Mouse (Mus musculus) forebrain, embryonic 11.5 days (tissue): ENCODE measurements at regions not wholly inside any gene's neighbourhood (a gene's known extent, or its start where the extent isn't known, plus 50 kb on each side); places are given as distances from the start of the nearest gene placed in this dataset.
"Not testable (repeated sequence)": the region's sequence is repeated elsewhere in the genome, so short reads cannot be mapped to it uniquely, and the experiment has no call there.

Experiments used
- ATAC-seq: fragments of 200-750 bp; cut with Nextera tagmentation; replicated peaks from 2 replicates; pipeline ENCODE4 v1.8.0; 2017; ENCODE audit warnings: moderate TSS enrichment; ENCODE audit not compliant: low FRiP score
- DNase-seq: peaks from one replicate; pipeline ENCODE4 v3.0.0-alpha.2; 2017; ENCODE audit warnings: low spot score
- H3K27ac ChIP-seq: fragments of 300-500 bp; sonication (generic); 2 replicates; pipeline ENCODE4 v1.5.1; 2014; ENCODE audit warnings: low read depth, low read length
- H3K27me3 ChIP-seq: fragments of 300-500 bp; sonication (generic); 2 replicates; pipeline ENCODE4 v1.6.1; 2014; ENCODE audit warnings: mild to moderate bottlenecking, low read length, mixed read lengths; ENCODE audit not compliant: control insufficient read depth, insufficient read depth
- H3K36me3 ChIP-seq: fragments of 300-500 bp; sonication (generic); 2 replicates; pipeline ENCODE4 v1.6.1; 2014; ENCODE audit warnings: mild to moderate bottlenecking, low read length, moderate library complexity, mixed read lengths; ENCODE audit not compliant: control insufficient read depth, insufficient read depth
- H3K4me1 ChIP-seq: fragments of 300-500 bp; sonication (generic); replicated peaks from 2 replicates; pipeline ENCODE4 v1.6.1; 2014; ENCODE audit warnings: low read length, mixed read lengths; ENCODE audit not compliant: control insufficient read depth, insufficient read depth
- H3K4me2 ChIP-seq: fragments of 300-500 bp; sonication (generic); 2 replicates; pipeline ENCODE4 v1.6.1; 2014; ENCODE audit warnings: low read depth, mild to moderate bottlenecking, low read length, moderate library complexity, mixed read lengths; ENCODE audit not compliant: severe bottlenecking
- H3K4me3 ChIP-seq: fragments of 300-500 bp; sonication (generic); 2 replicates; pipeline ENCODE4 v1.5.1; 2014; ENCODE audit warnings: low read depth, low read length
- H3K9ac ChIP-seq: fragments of 300-500 bp; sonication (generic); 2 replicates; pipeline ENCODE4 v1.6.1; 2014; ENCODE audit warnings: low read length
- H3K9me3 ChIP-seq: fragments of 300-500 bp; sonication (generic); 2 replicates; pipeline ENCODE4 v1.6.1; 2016; ENCODE audit warnings: low read length, mixed read lengths; ENCODE audit not compliant: control insufficient read depth
- WGBS: fragments of 180-500 bp; shearing (Covaris S2); extraction: QIAGEN DNeasy Blood & Tissue Kit; methylation state at CpG from one replicate; pipeline ENCODE4 v1.1.7; 2014; 5-methylcytosine and 5-hydroxymethylcytosine counted together

GRCm38 (mm10) chr1:145910637-145911369 is 583.8 kb upstream of the Brinp3 start:
- Histone ChIP-seq H3K27ac (no peak overlapping the region), H3K4me1 (no peaks in the 10 kb centered on the region), H3K9ac (no peak overlapping the region), H3K36me3 (no peaks in the 10 kb centered on the region), H3K9me3 (no peaks in the 10 kb centered on the region), H3K4me2 (no peak overlapping the region), H3K4me3 (no peak overlapping the region), H3K27me3 (no peaks in the 10 kb centered on the region)
- ATAC-seq (no peak), DNase-seq (no peak)
- 85% methylated on average over 3 of the region's 3 CpGs for WGBS

DNA sequence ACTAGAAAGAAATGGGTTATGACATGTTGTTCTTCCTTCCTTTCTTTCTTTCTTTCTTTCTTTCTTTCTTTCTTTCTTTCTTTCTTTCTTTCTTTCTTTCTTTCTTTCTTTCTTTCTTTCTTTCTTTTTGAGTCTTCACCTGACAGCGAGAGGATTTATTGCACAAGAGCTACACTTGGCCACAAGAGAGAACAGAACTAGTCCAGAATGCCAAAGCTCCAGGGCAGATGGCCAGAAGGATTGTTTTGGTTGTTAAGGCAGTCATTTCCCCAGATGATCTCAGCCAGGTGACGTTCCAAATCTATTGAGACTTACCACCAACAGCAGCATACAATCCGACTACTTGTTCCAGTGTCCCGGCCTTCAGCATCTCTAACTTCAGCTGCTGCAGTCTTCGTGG is 558.8 kb upstream of the Brinp3 start:
- H3K9ac ChIP-seq: no peak overlapping the region
- no peak overlapping the region for H3K27ac ChIP-seq
- no peaks in the 10 kb centered on the region for H3K4me1 ChIP-seq
- ATAC-seq: no peak
- H3K36me3 ChIP-seq: no peaks in the 10 kb centered on the region
- 91% methylated on average over 5 of the region's 5 CpGs for WGBS
- H3K4me2 ChIP-seq: no peak overlapping the region
- no peak overlapping the region for H3K4me3 ChIP-seq
- no peak for DNase-seq
- no peaks in the 10 kb centered on the region for H3K27me3 ChIP-seq
- no peaks in the 10 kb centered on the region for H3K9me3 ChIP-seq

GRCm38 (mm10) chr1:145957762-145958161 is 536.8 kb upstream of the Brinp3 start:
- ATAC-seq, H3K4me2 ChIP-seq, H3K36me3 ChIP-seq, H3K9ac ChIP-seq, DNase-seq, H3K4me3 ChIP-seq, H3K27ac ChIP-seq, H3K4me1 ChIP-seq, H3K27me3 ChIP-seq, H3K9me3 ChIP-seq: not testable (repeated sequence)
- WGBS: 88% methylated on average over 5 of the region's 5 CpGs

GRCm38 (mm10) chr1:145962303-145962702 is 532.3 kb upstream of the Brinp3 start:
- no peaks in the 10 kb centered on the region for H3K27me3 ChIP-seq
- H3K27ac ChIP-seq: no peak overlapping the region
- no peak overlapping the region for H3K4me2 ChIP-seq
- H3K4me3 ChIP-seq: no peak overlapping the region
- no peak for DNase-seq
- no peak for ATAC-seq
- H3K4me1 ChIP-seq: no peaks in the 10 kb centered on the region
- no peaks in the 10 kb centered on the region for H3K9me3 ChIP-seq
- H3K36me3 ChIP-seq: no peaks in the 10 kb centered on the region
- H3K9ac ChIP-seq: no peak overlapping the region

DNA sequence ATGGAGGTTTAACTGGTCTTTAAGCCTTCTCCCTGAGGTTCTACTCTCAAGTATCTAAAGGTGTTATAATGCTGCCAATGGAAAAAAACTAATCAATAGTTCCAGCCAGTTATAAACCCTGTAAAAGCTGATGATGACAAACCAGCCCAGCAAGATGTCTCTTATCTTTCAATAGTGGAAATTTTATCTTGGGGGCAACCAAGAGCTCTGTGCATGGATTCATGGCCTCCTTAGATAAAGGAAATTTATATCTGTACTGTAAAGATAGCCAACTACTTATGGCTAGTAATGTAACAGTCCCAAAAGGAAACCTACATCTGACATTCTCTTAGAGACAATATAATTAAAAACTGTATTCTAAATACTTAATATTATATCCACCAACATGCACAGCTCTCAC is 526.5 kb upstream of the Brinp3 start:
- H3K4me1 ChIP-seq: no peaks in the 10 kb centered on the region
- H3K4me3 ChIP-seq: no peak overlapping the region
- no peak overlapping the region for H3K9ac ChIP-seq
- H3K27ac ChIP-seq: no peak overlapping the region
- no peaks in the 10 kb centered on the region for H3K9me3 ChIP-seq
- ATAC-seq (no peak), DNase-seq (no peak)
- H3K4me2 ChIP-seq: no peak overlapping the region
- H3K27me3 ChIP-seq: no peaks in the 10 kb centered on the region
- H3K36me3 ChIP-seq: no peaks in the 10 kb centered on the region

GRCm38 (mm10) chr1:145972416-145972815 is 522.1 kb upstream of the Brinp3 start:
- no peaks in the 10 kb centered on the region for H3K27me3 ChIP-seq
- no peak overlapping the region for H3K4me2 ChIP-seq
- H3K4me3 ChIP-seq: no peak overlapping the region
- ATAC-seq (no peak), DNase-seq (no peak)
- no peaks in the 10 kb centered on the region for H3K36me3 ChIP-seq
- no peak overlapping the region for H3K27ac ChIP-seq
- no peaks in the 10 kb centered on the region for H3K9me3 ChIP-seq
- H3K4me1 ChIP-seq: no peaks in the 10 kb centered on the region
- no peak overlapping the region for H3K9ac ChIP-seq
- WGBS: 81% methylated on average over 2 of the region's 2 CpGs

DNA sequence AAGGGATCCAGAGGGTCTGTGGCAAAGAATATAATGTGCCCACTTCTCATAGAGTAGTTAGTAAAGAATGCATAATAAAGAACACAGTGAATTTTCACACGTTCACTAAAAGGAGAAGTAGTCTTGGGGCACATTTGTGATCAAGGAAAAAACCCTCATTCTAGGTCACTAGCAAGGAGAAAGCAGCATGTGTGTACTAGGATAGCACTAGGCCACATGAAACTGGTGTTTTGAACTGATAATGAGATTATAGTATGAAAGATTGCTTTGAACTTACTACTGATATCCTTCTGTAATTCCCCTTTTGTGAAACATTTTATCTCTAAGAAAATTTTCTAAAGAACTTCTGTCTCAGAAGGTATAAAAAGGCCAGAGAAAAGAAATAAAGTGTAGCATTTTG is 492.6 kb upstream of the Brinp3 start:
- DNase-seq (no peak), ATAC-seq (no peak)
- H3K9me3 ChIP-seq: no peaks in the 10 kb centered on the region
- 83% methylated on average over 1 of the region's 1 CpGs for WGBS
- no peak overlapping the region for H3K4me3 ChIP-seq
- H3K4me1 ChIP-seq: no peaks in the 10 kb centered on the region
- no peak overlapping the region for H3K4me2 ChIP-seq
- no peaks in the 10 kb centered on the region for H3K36me3 ChIP-seq
- no peak overlapping the region for H3K9ac ChIP-seq
- H3K27me3 ChIP-seq: no peaks in the 10 kb centered on the region
- H3K27ac ChIP-seq: no peak overlapping the region

GRCm38 (mm10) chr1:146015075-146015474 is 479.5 kb upstream of the Brinp3 start:
- H3K9ac ChIP-seq: no peak overlapping the region
- H3K36me3 ChIP-seq: no peaks in the 10 kb centered on the region
- no peaks in the 10 kb centered on the region for H3K9me3 ChIP-seq
- DNase-seq (no peak), ATAC-seq (no peak)
- no peaks in the 10 kb centered on the region for H3K4me1 ChIP-seq
- H3K4me3 ChIP-seq: no peak overlapping the region
- 76% methylated on average over 2 of the region's 2 CpGs for WGBS
- H3K27me3 ChIP-seq: no peaks in the 10 kb centered on the region
- no peak overlapping the region for H3K4me2 ChIP-seq
- no peak overlapping the region for H3K27ac ChIP-seq

DNA sequence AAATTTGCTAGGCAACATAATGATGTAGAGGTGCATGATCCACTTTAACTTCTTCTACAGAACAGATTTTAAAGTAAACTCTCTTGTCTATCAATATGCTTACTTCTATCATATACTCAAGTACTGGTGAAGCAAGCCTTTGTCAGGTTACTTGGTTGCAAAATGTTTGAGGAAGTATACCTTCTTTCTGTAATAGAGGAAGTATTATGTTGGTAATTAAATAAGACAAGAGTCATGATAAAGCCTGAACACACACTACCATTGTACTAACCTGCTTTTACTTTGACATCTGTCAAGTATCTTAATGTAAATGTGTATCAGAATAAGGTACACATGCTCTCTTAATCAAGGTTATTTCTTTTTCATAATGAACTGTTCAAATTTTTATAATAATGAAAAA is 467.9 kb upstream of the Brinp3 start:
- DNase-seq: no peak
- ATAC-seq: no peak
- no peaks in the 10 kb centered on the region for H3K9me3 ChIP-seq

More for the DNA sequence above, 467.9 kb upstream of the Brinp3 start:
- Histone ChIP-seq H3K36me3 (no peaks in the 10 kb centered on the region), H3K4me3 (no peak overlapping the region), H3K27ac (no peak overlapping the region), H3K4me1 (no peaks in the 10 kb centered on the region), H3K9ac (no peak overlapping the region), H3K4me2 (no peak overlapping the region), H3K27me3 (no peaks in the 10 kb centered on the region)
